Mouse (Mus musculus) heart, embryonic 11.5 days (tissue): ENCODE data around the gene Mcu. TPM values are rescaled to one million over a fixed set of nuclear protein-coding genes. Genes with fewer than 3 reads are reported as not detected.

Experiments
- ATAC-seq: fragments of 200-750 bp; cut with Nextera tagmentation; replicated peaks from 2 replicates; pipeline ENCODE4 v1.8.0; 2017; ENCODE audit warnings: moderate library complexity; ENCODE audit not compliant: insufficient number of reproducible peaks, low FRiP score, low TSS enrichment
- H3K27ac ChIP-seq: fragments of 300-500 bp; sonication (generic); 2 replicates; pipeline ENCODE4 v1.5.1; 2014; ENCODE audit warnings: mild to moderate bottlenecking, low read depth, low read length
- H3K27me3 ChIP-seq: fragments of 300-500 bp; sonication (generic); 2 replicates; pipeline ENCODE4 v1.6.1; 2014; ENCODE audit warnings: mild to moderate bottlenecking, low read length, mixed read lengths; ENCODE audit not compliant: control insufficient read depth, insufficient read depth
- H3K36me3 ChIP-seq: fragments of 300-500 bp; sonication (generic); 2 replicates; pipeline ENCODE4 v1.6.1; 2014; ENCODE audit warnings: mild to moderate bottlenecking, low read length, moderate library complexity, mixed read lengths; ENCODE audit not compliant: control insufficient read depth, insufficient read depth
- H3K4me1 ChIP-seq: fragments of 300-500 bp; sonication (generic); 2 replicates; pipeline ENCODE4 v1.6.1; 2014; ENCODE audit warnings: low read length; ENCODE audit not compliant: control insufficient read depth, insufficient read depth
- H3K4me2 ChIP-seq: fragments of 300-500 bp; sonication (generic); 2 replicates; pipeline ENCODE4 v1.6.1; 2014; ENCODE audit warnings: mild to moderate bottlenecking, moderate library complexity
- H3K4me3 ChIP-seq: fragments of 300-500 bp; sonication (generic); 2 replicates; pipeline ENCODE4 v1.5.1; 2014; ENCODE audit warnings: low read depth, low read length
- H3K9ac ChIP-seq: fragments of 300-500 bp; sonication (generic); 2 replicates; pipeline ENCODE4 v1.6.1; 2014; ENCODE audit warnings: mild to moderate bottlenecking, low read depth, low read length, moderate library complexity
- H3K9me3 ChIP-seq: fragments of 300-500 bp; sonication (generic); replicated peaks from 2 replicates; pipeline ENCODE4 v1.6.1; 2016; ENCODE audit warnings: low read length; ENCODE audit not compliant: control insufficient read depth
- WGBS: fragments of 180-500 bp; shearing (Covaris S2); extraction: QIAGEN DNeasy Blood & Tissue Kit; methylation state at CpG from one replicate; pipeline ENCODE4 v1.1.7; 2014; ENCODE audit not compliant: insufficient replicate concordance; 5-methylcytosine and 5-hydroxymethylcytosine counted together
- polyA plus RNA-seq: library from polyadenylated mRNA; unstranded; fragments of >200 nt; fragmentation: Nextera tagmentation; extraction: Ambion mirVana; gene quantifications from 2 replicates; pipeline ENCODE4 v1.2.1, GENCODE M21; 2014

Gene Mcu
- polyA plus RNA-seq, 1 experiment from 2014 or later = 28.5 TPM

- Histone ChIP-seq H3K4me2 (no peak overlapping the region), H3K27ac (no peak overlapping the region), H3K36me3 (no peaks in the 10 kb centered on the region), H3K9me3 (no peaks in the 10 kb centered on the region), H3K4me1 (peaks cover 16% of the 10 kb centered on the region), H3K9ac (no peak overlapping the region), H3K4me3 (no peak overlapping the region), H3K27me3 (no peaks in the 10 kb centered on the region)
- no peak for ATAC-seq
- WGBS = 77% methylated on average over 3 of the region's 3 CpGs
These were observed 116.3 kb downstream of the Mcu start for GRCm38 (mm10) chr10:59500225-59500624.

GRCm38 (mm10) chr10:59497019-59497418 is 119.5 kb downstream of the Mcu start:
- no peaks in the 10 kb centered on the region for H3K27me3 ChIP-seq
- ATAC-seq = no peak
- no peak overlapping the region for H3K9ac ChIP-seq
- H3K4me3 ChIP-seq = no peak overlapping the region
- H3K4me2 ChIP-seq = no peak overlapping the region
- no peak overlapping the region for H3K27ac ChIP-seq
- peaks cover 3% of the 10 kb centered on the region; the same call in 1 of the 2 replicates for H3K4me1 ChIP-seq
- WGBS = 91% methylated on average over 11 of the region's 11 CpGs
- H3K36me3 ChIP-seq = no peaks in the 10 kb centered on the region
- peaks cover 1% of the 10 kb centered on the region for H3K9me3 ChIP-seq

GRCm38 (mm10) chr10:59494917-59495316 is 121.6 kb downstream of the Mcu start:
- H3K9me3 ChIP-seq = peaks cover 10% of the 10 kb centered on the region
- 75% methylated on average over 8 of the region's 8 CpGs for WGBS
- H3K4me1 ChIP-seq = no peaks in the 10 kb centered on the region

GRCm38 (mm10) chr10:59494044-59494443 is 122.4 kb downstream of the Mcu start:
- 20% methylated on average over 2 of the region's 2 CpGs for WGBS

More at GRCm38 (mm10) chr10:59494917-59495316, 121.6 kb downstream of the Mcu start:
- H3K4me2 ChIP-seq = no peak overlapping the region
- no peak overlapping the region for H3K9ac ChIP-seq
- H3K36me3 ChIP-seq = no peaks in the 10 kb centered on the region
- no peak overlapping the region for H3K27ac ChIP-seq
- no peak overlapping the region for H3K4me3 ChIP-seq
- no peaks in the 10 kb centered on the region for H3K27me3 ChIP-seq
- ATAC-seq = no peak

GRCm38 (mm10) chr10:59490920-59491319 is 125.6 kb downstream of the Mcu start:
- Histone ChIP-seq H3K27ac (no peak overlapping the region), H3K9ac (no peak overlapping the region), H3K4me1 (no peaks in the 10 kb centered on the region), H3K27me3 (no peaks in the 10 kb centered on the region), H3K36me3 (no peaks in the 10 kb centered on the region; the same call in 1 of the 2 replicates), H3K9me3 (peaks cover 10% of the 10 kb centered on the region), H3K4me3 (no peak overlapping the region), H3K4me2 (no peak overlapping the region)
- whole genome bisulfite sequencing = 83% methylated on average over 8 of the region's 8 CpGs
- ATAC-seq = no peak

More at GRCm38 (mm10) chr10:59494044-59494443, 122.4 kb downstream of the Mcu start:
- Histone ChIP-seq H3K9ac (no peak overlapping the region), H3K36me3 (no peaks in the 10 kb centered on the region), H3K4me1 (no peaks in the 10 kb centered on the region), H3K4me3 (no peak overlapping the region), H3K4me2 (no peak overlapping the region), H3K9me3 (peaks cover 10% of the 10 kb centered on the region), H3K27ac (no peak overlapping the region), H3K27me3 (no peaks in the 10 kb centered on the region)
- no peak for ATAC-seq

GRCm38 (mm10) chr10:59489411-59489810 is 127.1 kb downstream of the Mcu start:
- H3K27ac ChIP-seq = no peak overlapping the region
- H3K27me3 ChIP-seq = no peaks in the 10 kb centered on the region
- no peaks in the 10 kb centered on the region for H3K4me1 ChIP-seq
- peaks cover 10% of the 10 kb centered on the region for H3K9me3 ChIP-seq
- H3K9ac ChIP-seq = no peak overlapping the region
- no peak overlapping the region for H3K4me3 ChIP-seq
- no peaks in the 10 kb centered on the region; the same call in 1 of the 2 replicates for H3K36me3 ChIP-seq
- WGBS = 96% methylated on average over 1 of the region's 1 CpGs
- no peak for ATAC-seq
- no peak overlapping the region for H3K4me2 ChIP-seq

- WGBS = 82% methylated on average over 2 of the region's 2 CpGs
These were observed 129.1 kb downstream of the Mcu start for GRCm38 (mm10) chr10:59487351-59487750.

GRCm38 (mm10) chr10:59484318-59484717 is 132.2 kb downstream of the Mcu start:
- WGBS = 84% methylated on average over 6 of the region's 6 CpGs

More at GRCm38 (mm10) chr10:59487351-59487750, 129.1 kb downstream of the Mcu start:
- Histone ChIP-seq H3K9ac (no peak overlapping the region), H3K4me2 (no peak overlapping the region), H3K4me1 (no peaks in the 10 kb centered on the region), H3K4me3 (no peak overlapping the region), H3K27ac (no peak overlapping the region), H3K27me3 (no peaks in the 10 kb centered on the region), H3K36me3 (no peaks in the 10 kb centered on the region; the same call in 1 of the 2 replicates), H3K9me3 (peaks cover 10% of the 10 kb centered on the region)
- no peak for ATAC-seq

GRCm38 (mm10) chr10:59481381-59481780 is 135.1 kb downstream of the Mcu start:
- no peak for ATAC-seq

More at GRCm38 (mm10) chr10:59484318-59484717, 132.2 kb downstream of the Mcu start:
- H3K9me3 ChIP-seq = 0 out of 2 replicates have a peak, but pooled peaks cover 3% of the 10 kb centered on the region
- H3K9ac ChIP-seq = no peak overlapping the region
- H3K4me3 ChIP-seq = no peak overlapping the region
- ATAC-seq = no peak
- H3K4me1 ChIP-seq = no peaks in the 10 kb centered on the region
- no peaks in the 10 kb centered on the region; the same call in 1 of the 2 replicates for H3K36me3 ChIP-seq
- no peaks in the 10 kb centered on the region for H3K27me3 ChIP-seq
- H3K27ac ChIP-seq = no peak overlapping the region
- H3K4me2 ChIP-seq = no peak overlapping the region

More at GRCm38 (mm10) chr10:59481381-59481780, 135.1 kb downstream of the Mcu start:
- Histone ChIP-seq H3K4me1 (no peaks in the 10 kb centered on the region), H3K36me3 (no peaks in the 10 kb centered on the region), H3K4me2 (no peak overlapping the region), H3K27ac (no peak overlapping the region), H3K9ac (no peak overlapping the region), H3K4me3 (no peak overlapping the region), H3K9me3 (0 out of 2 replicates have a peak, but pooled peaks cover 4% of the 10 kb centered on the region), H3K27me3 (no peaks in the 10 kb centered on the region)
- 89% methylated on average over 5 of the region's 5 CpGs for WGBS
